Mouse (Mus musculus) CH12.LX (cell line): ENCODE results near the gene Itih4.

Source experiments
- CTCF ChIP-seq, 2 experiments: IDR thresholded peaks in 1 of 2; conservative IDR thresholded peaks in 1 of 2; 2 replicates each; pipeline ENCODE4 v1.5.1; 2011 to 2012; ENCODE audit warnings: low read depth in 2 of 2, low read length in 2 of 2, improper control_type of control experiment in 1 of 2, inconsistent platforms in 1 of 2, mild to moderate bottlenecking in 1 of 2, moderate library complexity in 1 of 2
- EP300 ChIP-seq: IDR thresholded peaks from 2 replicates; pipeline ENCODE4 v1.6.1; 2011; ENCODE audit warnings: low read length, improper control_type of control experiment
- GABPA ChIP-seq: IDR thresholded peaks from 2 replicates; pipeline ENCODE4 v1.6.1; 2012; ENCODE audit warnings: low read depth, low read length, improper control_type of control experiment, inconsistent platforms; ENCODE audit not compliant: insufficient replicate concordance
- MAFK ChIP-seq: IDR thresholded peaks from 2 replicates; pipeline ENCODE4 v1.6.1; 2011; ENCODE audit warnings: low read length, improper control_type of control experiment; ENCODE audit not compliant: insufficient replicate concordance
- MEF2A ChIP-seq: IDR thresholded peaks from 2 replicates; pipeline ENCODE4 v1.6.1; 2014; ENCODE audit warnings: low read depth, mild to moderate bottlenecking, inconsistent platforms, low read length, improper control_type of control experiment, borderline replicate concordance
- MYC ChIP-seq: IDR thresholded peaks from 2 replicates; pipeline ENCODE4 v1.6.1; 2011; ENCODE audit warnings: low read depth, mild to moderate bottlenecking, improper control_type of control experiment, low read length
- NRF1 ChIP-seq: IDR thresholded peaks from 2 replicates; pipeline ENCODE4 v1.6.1; 2014; ENCODE audit warnings: low read depth, mild to moderate bottlenecking, inconsistent platforms, low read length, improper control_type of control experiment, moderate library complexity
- POLR2A ChIP-seq: IDR thresholded peaks from 2 replicates; pipeline ENCODE4 v1.6.1; 2011; ENCODE audit warnings: low read depth, mild to moderate bottlenecking, improper control_type of control experiment, low read length
- POLR2AphosphoS2 ChIP-seq: IDR thresholded peaks from 2 replicates; pipeline ENCODE4 v1.6.1; 2011; ENCODE audit warnings: low read depth, low read length, improper control_type of control experiment
- SMC3 ChIP-seq: IDR thresholded peaks from 2 replicates; pipeline ENCODE4 v1.6.1; 2011; ENCODE audit warnings: low read depth, low read length, improper control_type of control experiment
- TBP ChIP-seq: conservative IDR thresholded peaks from 2 replicates; pipeline ENCODE4 v1.6.1; 2011; ENCODE audit warnings: low read depth, low read length, improper control_type of control experiment
- TCF12 ChIP-seq: IDR thresholded peaks from 2 replicates; pipeline ENCODE4 v1.6.1; 2014; ENCODE audit warnings: low read depth, mild to moderate bottlenecking, inconsistent platforms, low read length, improper control_type of control experiment
- USF1 ChIP-seq: IDR thresholded peaks from 2 replicates; pipeline ENCODE4 v1.6.1; 2014; ENCODE audit warnings: low read depth, mild to moderate bottlenecking, inconsistent platforms, low read length, improper control_type of control experiment
- ZNF384 ChIP-seq: IDR thresholded peaks from 2 replicates; pipeline ENCODE4 v1.6.1; 2012; ENCODE audit warnings: low read depth, low read length, improper control_type of control experiment, inconsistent platforms

DNA sequence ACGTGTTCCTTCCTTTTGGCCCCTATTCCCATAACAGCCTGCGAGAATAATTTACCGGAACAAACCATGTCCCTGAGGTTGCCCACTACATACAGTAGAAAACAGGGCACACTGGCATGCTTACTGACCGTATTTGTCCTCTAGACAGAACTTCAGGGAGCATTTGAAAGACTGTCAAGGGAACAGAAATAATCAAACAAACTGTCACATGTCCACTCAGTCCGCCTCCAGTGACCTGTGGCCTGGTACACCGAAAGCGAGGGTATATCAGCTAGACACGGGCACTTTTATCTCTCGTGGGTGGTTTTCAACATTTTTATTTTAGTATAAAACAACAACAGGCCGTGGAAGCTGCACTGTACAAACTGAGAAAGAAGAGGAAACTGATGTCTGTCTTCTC lies 17.4 kb upstream of the Itih4 start:
- no peak for TF ChIP-seq SMC3
- TF ChIP-seq ZNF384 = no peak
- no peak for TF ChIP-seq CTCF (conservative IDR thresholded peaks at IDR 0.05 in 1 of 2, IDR thresholded peaks at IDR 0.05 in 1 of 2; ENCODE audit: low read depth in 2 of 2, low read length in 2 of 2)
- no peak for TF ChIP-seq GABPA
- TF ChIP-seq USF1 = no peak
- no peak for TF ChIP-seq TCF12
- TF ChIP-seq EP300 = no peak
- no peak for TF ChIP-seq MYC
- no peak for TF ChIP-seq NRF1
- TF ChIP-seq POLR2A = no peak
- no peak for TF ChIP-seq MAFK
- no peak for TF ChIP-seq POLR2AphosphoS2
- TF ChIP-seq MEF2A = no peak
- no peak for TF ChIP-seq TBP
